Mouse (Mus musculus): ENCODE measurements around the gene Tbata. TPM values are rescaled to one million over a fixed set of nuclear protein-coding genes. Genes with fewer than 3 reads are reported as not detected.

Tbata gene
- not detected for polyA plus RNA-seq (2017; shearing (Covaris generic))

DNA sequence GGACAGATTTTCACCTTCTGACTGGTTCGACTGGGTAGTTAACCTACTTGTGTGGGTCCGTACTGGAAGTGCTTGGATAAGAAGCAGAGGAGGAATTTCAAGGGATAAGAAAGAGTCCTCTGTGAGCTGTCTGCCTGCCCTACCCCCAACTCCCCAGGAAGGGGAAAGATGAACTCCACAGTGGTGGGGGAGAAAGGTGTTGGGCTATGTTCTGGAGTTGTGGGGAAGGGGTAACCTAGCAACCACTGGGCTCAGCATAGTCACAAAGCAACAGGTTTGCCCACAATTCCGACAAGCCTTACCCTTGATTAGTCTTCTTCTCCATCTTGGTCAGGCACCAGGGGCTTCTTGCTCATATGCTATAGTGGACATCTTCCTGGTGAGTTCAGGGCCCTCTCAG is at the start of gene Tbata:
Tbata (plus strand) TSS at position 301 of the 400 bp plus-strand sequence.

DNA sequence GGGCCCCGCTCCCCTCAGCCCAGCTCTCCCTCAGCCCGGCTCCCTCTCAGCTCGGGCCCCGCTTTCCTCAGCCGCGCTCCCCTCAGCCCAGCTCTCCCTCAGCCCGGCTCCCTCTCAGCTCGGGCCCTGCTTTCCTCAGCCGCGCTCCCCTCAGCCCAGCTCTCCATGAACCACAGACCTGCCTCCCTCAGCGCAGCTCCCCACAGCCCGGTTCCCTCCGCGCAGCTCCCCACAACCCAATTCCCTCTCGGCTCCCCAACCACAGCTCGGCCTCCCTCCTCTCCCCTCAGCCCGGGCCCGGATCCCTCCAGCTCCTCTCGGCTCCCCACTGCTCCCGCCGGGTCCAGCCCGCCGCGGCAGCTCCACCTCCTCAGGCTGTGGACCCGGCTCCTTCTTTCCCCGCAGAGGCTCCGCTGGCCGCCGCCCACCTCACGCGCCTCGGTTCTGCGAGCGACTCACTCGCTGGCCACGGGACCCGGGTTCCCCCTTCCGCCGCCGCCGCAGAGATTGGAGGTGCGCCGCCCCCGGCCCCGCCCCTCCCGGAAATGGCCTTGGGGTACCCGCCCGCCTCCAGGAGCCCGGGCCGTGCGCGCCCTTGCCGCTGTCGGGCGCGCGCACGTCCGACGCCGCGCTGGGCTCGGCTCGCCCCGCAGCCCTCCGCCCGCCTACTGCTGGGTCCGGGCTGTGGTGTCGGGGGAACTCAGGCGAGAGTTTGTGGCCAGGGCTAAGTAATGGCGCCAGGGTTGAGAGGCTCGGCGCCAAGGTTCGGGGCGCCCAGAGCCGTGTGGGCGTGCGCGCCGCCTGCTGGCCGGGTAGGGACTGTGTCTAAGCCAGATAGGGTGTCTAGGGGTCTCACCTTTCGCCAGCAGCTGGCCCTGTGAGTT is 24.4 kb upstream of the Tbata start, which contains the start of gene Sgpl1:
Sgpl1 (minus strand) TSS at position 547 of the 884 bp plus-strand sequence.

Other genes with a start within 250 kb of the Tbata start
- gene Pcbd1, start 82.6 kb upstream of the Tbata start, polyA plus RNA-seq (2017; shearing (Covaris generic)) = not detected
- 69.1 TPM for gene Sgpl1, start 24.3 kb upstream of the Tbata start, polyA plus RNA-seq (2017; shearing (Covaris generic))
- not detected for gene Adamts14, start 101.5 kb downstream of the Tbata start, polyA plus RNA-seq (2017; shearing (Covaris generic))
- gene Prf1, start 125.9 kb downstream of the Tbata start, polyA plus RNA-seq (2017; shearing (Covaris generic)) = 24.1 TPM
- 0.20 TPM for gene Pald1, start 211.6 kb downstream of the Tbata start, polyA plus RNA-seq (2017; shearing (Covaris generic))
- gene Nodal, start 246.0 kb downstream of the Tbata start, polyA plus RNA-seq (2017; shearing (Covaris generic)) = not detected